Mouse (Mus musculus): ENCODE results near the gene A830031A19Rik.

A830031A19Rik gene

DNA sequence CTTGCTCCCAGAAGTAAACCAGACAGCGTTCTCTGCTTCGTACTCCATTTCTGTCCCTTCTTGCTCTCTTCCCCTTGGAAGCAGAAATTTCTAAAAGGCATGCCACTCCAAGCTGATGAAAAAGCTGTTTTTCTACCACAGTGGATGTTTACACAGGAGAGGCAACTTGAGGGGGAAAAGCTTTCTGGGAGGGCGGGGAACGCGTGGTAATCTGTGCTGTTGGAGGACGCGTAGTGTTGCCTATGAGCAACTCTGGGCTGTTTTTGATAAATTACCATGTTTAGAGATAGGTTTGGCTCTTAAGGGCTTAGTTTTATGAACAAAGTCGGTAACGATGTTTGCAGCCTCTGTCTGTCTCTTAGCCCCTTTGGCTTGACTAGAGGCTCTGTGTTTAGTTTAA is 20.4 kb upstream of the A830031A19Rik start:
- DNase-seq: no peak

GRCm38 (mm10) chr11:24094086-24094487 is 19.2 kb upstream of the A830031A19Rik start:
- no peak for DNase-seq

DNA sequence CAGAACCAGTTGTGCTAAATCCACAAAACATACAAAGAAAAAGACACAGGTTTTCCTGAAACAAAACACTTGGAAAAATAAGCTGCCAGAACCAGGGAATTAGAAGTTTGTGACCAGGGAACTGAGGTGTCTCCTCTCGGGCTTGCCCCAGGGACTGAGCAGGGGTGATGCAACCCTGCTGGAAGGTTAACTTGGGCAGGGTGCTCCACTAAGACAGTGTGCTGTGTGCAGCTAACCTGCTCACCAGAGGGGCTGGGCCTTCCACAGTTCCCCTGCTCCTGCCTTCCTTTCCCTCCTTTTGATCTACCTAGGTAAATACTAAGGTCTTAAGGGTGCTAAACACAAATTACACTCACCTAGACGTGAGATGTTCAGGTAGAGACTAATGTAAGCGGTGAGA is 17.8 kb upstream of the A830031A19Rik start:
- DNase-seq: no peak

DNA sequence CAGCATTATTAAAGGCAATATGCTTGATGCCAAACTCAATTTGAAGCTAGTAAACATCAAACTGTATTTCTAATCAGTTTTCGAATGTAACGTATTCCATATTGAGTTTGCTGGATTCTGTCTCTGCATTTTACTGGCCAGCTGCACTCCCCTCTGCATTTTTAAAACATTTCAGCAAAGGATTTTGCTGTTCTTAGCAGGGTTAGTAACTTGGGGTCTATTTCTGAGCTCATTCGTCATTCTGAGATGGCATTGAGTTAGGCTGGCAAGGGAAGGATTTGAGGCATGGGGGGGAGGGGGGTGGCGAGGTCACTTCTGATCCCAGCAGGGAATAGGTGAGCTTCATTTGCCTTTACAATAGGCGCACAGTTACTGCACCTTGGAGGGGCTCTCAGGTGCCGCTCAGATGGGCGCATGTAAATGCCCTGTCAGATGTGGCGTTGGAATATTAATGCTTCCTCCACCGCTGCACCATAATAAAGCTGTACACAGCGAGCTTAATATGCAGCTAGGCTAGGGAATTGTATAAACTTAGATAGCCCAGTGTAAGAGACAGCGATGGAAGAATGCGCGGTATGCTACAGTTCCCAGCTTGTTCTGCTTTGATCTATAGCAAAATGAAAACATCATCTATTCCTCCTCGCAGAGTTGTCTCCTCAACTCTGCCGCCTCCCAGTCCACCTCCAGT is 16.7 kb upstream of the A830031A19Rik start:
- DNase-seq: no peak

GRCm38 (mm10) chr11:24090443-24090842 is 15.6 kb upstream of the A830031A19Rik start:
- no peak for DNase-seq

- no peak for DNase-seq
These were observed 12.2 kb upstream of the A830031A19Rik start for GRCm38 (mm10) chr11:24087069-24087468.

GRCm38 (mm10) chr11:24085986-24086385 is 11.1 kb upstream of the A830031A19Rik start:
- no peak for DNase-seq

- DNase-seq: no peak
These were observed 9.7 kb upstream of the A830031A19Rik start for GRCm38 (mm10) chr11:24084590-24084989.

GRCm38 (mm10) chr11:24084077-24084476 is 9.2 kb upstream of the A830031A19Rik start:
- no peak for DNase-seq

DNA sequence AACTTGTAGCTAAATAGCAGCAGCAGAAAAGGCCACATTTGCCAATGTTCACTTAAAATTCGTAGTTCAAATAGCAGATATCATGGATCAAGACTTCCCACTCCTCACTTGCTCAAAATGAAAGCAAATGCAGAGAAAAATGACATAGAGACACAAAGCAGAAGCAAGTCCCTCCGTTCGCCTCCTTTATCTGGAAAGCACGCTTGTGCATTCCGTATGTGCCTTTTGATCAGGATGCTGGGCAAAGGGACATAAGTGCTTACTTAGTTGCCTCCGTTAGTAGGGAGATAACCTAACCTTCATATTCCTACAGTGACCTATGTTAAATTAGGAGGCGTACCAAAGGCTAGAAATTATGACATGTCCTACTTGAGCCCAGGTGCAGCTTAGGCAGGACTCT is 8.6 kb upstream of the A830031A19Rik start:
- DNase-seq: no peak

GRCm38 (mm10) chr11:24083076-24083405 is 8.2 kb upstream of the A830031A19Rik start:
- DNase-seq: no peak

GRCm38 (mm10) chr11:24082385-24083075 is 7.7 kb upstream of the A830031A19Rik start:
- no peak for DNase-seq

DNA sequence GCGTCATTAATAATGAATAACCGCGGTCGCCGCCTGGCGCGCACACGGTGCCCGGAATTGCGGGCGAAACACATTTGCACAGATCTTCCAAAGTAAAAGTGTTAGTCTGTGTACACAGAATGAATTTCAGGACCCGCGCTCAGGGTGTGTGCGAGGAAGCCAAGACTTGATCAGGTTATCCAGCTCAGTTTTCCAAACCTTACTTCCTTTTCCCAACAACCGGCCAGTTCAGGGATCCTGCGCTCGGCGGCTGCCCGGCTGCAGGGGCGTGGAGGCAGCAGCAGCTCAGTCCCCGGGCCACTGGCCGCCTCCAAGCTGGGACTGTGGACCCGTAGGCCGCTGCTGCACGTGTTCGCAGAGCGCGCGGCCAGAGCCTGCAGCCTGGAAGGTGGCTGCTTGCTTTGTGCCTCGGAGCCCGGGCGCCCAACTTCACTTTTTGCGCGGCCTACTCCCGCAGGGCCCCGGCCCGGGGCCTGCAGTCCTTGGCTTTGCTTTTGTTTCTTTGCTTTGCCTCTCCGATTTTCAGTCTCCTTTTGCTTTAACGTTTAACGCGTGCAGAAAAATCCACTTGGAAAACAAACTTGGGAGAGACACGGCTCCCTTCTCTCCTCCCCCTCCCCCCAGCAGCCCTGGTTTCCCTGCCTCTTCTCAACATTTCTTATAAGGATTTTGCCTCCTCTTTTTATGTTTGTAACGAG is 7.0 kb upstream of the A830031A19Rik start:
- DNase-seq: no peak

GRCm38 (mm10) chr11:24081016-24081686 is 6.3 kb upstream of the A830031A19Rik start:
- DNase-seq: no peak

- no peak for DNase-seq
These were observed 5.7 kb upstream of the A830031A19Rik start for GRCm38 (mm10) chr11:24080541-24080940.

DNA sequence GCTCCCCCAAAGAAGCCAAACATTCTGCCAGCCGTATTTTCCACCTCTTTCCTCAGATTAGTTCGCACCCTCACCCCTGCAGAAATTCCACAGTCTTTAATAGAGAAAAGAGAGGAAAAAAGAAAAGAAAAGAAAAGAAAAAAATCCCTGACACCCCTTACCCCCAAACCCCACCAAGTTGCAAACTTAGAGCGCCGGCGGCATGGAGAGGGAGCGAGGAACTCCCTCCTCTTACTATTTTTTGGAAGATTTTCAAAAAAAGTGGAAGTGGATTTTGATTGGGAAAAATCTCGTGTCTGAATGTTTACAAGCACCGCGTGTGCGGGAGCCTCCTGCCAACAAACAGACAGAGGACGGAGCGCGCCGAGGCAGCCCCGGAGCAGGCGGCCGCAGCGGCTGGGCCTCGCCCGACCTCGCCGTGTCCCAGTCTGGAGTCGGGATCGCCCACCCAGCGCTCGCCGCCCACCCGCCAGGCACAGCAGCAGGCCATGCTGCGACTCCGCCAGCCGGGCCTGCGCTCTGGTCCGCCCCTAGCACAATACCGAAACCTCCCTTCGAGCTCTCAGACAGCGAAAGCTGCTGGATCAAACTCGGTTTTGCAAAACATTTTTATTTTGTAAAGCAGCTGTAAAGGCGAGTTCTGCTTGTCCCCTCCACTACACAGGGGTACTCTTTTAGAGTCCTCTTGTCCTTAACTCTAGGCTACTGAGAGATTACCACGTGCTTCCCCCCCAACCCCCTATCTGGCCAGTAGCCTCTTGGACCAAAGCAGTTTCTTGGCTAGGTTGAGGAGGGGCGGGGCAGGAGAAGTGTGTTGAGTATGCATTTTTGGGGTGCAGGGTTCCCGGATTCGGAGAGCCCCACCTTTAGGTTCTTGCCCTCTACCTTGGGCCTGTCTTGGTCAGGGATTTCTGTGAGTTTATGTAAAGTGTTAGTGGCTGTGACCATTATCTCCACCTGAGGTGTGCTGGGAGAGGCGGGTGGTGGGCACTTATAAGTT is 4.8 kb upstream of the A830031A19Rik start:
- no peak for DNase-seq

DNA sequence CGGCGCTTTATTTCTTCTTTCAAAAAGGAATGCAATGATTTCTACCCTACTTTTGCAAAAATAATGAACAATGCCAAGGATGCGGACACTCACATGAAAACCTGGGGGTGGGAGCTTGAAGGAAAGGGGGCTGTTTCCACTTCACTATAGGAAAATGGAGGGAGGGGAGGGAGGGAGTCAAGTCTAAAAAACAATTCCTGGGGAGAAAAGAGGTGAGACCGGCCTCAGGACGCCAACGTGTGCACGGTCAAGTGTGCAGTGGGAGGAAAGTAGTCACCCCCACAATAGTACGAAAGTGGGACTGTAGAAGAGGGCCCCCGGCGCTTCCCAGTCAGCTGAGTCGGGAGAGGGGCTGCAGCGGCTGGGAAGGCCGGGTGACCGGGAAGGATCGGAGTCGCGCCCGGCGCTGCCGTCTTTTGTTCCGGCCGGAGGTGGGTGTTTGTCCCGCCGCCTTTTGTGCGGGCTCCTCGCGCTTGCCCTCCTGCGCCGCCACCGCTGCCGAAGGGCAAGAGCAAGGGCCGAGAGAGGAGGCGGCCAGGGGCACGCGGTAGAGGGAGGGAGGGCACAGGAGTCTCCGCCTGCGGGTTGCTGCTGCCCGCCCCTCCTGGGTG is 4.0 kb upstream of the A830031A19Rik start:
- no peak for DNase-seq

DNA sequence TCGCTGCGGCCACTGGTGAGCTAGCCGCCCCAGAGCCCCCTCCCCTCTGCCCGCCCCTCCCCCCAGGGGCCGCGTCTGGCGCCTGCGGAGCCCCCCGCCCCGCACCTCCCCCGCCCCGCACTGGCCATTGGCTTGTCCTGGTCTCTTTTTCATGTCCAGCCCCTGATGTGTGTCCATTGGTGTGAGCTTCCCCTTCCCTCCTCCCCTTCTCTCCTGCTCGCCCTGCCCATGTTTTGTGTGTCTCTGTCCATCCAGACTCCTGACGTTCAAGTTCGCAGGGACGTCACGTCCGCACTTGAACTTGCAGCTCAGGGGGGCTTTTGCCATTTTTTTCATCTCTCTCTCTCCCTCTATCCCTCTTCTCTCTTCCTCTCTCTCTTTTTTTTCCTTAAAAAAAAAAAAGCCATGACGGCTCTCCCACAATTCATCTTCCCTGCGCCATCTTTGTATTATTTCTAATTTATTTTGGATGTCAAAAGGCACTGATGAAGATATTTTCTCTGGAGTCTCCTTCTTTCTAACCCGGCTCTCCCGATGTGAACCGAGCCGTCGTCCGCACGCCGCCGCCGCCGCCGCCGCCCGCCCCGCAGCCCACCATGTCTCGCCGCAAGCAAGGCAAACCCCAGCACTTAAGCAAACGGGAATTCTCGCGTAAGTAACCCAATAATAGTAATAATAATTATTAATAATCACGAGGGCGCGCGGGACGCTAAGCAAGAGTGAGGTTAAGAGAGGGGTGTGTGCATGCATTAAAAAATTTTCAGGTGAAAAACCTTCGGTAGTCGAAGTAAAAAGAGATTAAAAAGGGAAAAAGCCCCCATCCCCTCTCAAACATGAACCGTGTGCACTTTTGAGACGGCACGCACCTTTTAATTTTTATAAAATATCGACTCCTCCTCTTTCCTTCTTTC is 3.2 kb upstream of the A830031A19Rik start, which contains the start of gene Bcl11a:
Gene Bcl11a, plus strand, starts transcription at position 262 of the 911 bp plus-strand sequence.
- no peak for DNase-seq

- DNase-seq: no peak
These were observed 2.2 kb upstream of the A830031A19Rik start for GRCm38 (mm10) chr11:24076821-24077730.

All from cerebellum, adult 8-10 months (tissue).